Mouse (Mus musculus): ENCODE measurements at regions not wholly inside any gene's neighbourhood (a gene's known extent, or its start where the extent isn't known, plus 50 kb on each side); places are given as distances from the start of the nearest gene placed in this dataset.

- Histone ChIP-seq H3K4me3 (ENCODE audit: insufficient read depth, low read depth, low read length) (no peak overlapping the region), H3K36me3 (ENCODE audit: control insufficient read depth, insufficient read depth, low read length) (no peaks in the 10 kb centered on the region), H3K4me1 (ENCODE audit: control insufficient read depth, insufficient read depth, low read length) (no peaks in the 10 kb centered on the region; the same call in 1 of the 2 replicates), H3K79me2 (ENCODE audit: control insufficient read depth, insufficient read depth, low read length) (no peaks in the 10 kb centered on the region), H3K27me3 (ENCODE audit: control insufficient read depth, insufficient read depth, low read length) (no peaks in the 10 kb centered on the region), H3K9ac (ENCODE audit: low read depth, low read length) (no peak overlapping the region), H3K27ac (replicated peaks; ENCODE audit: insufficient read depth, low read depth, low read length) (no peak overlapping the region)
- TF ChIP-seq CTCF (IDR thresholded peaks at IDR 0.05; ENCODE audit: low read depth, low read length): no peak
- no peak for DNase-seq (ENCODE audit: extremely low read depth, low read depth, low spot score)
- WGBS: 93% methylated on average over 8 of the region's 8 CpGs
Observed at GRCm38 (mm10) chr6:50970770-50971169, 316.5 kb upstream of the Npvf start.

GRCm38 (mm10) chr6:50972268-50972667, 318.0 kb upstream of the Npvf start:
- Histone ChIP-seq H3K9ac (ENCODE audit: low read depth, low read length) (no peak overlapping the region), H3K27ac (replicated peaks; ENCODE audit: insufficient read depth, low read depth, low read length) (no peak overlapping the region), H3K36me3 (ENCODE audit: control insufficient read depth, insufficient read depth, low read length) (no peaks in the 10 kb centered on the region), H3K27me3 (ENCODE audit: control insufficient read depth, insufficient read depth, low read length) (no peaks in the 10 kb centered on the region), H3K4me3 (ENCODE audit: insufficient read depth, low read depth, low read length) (no peak overlapping the region), H3K4me1 (ENCODE audit: control insufficient read depth, insufficient read depth, low read length) (no peaks in the 10 kb centered on the region; the same call in 1 of the 2 replicates), H3K79me2 (ENCODE audit: control insufficient read depth, insufficient read depth, low read length) (no peaks in the 10 kb centered on the region)
- no peak for DNase-seq (ENCODE audit: extremely low read depth, low read depth, low spot score)
- TF ChIP-seq POLR2A (IDR thresholded peaks at IDR 0.05; ENCODE audit: extremely low read depth, insufficient read depth, low read length) (no peak), CTCF (IDR thresholded peaks at IDR 0.05; ENCODE audit: low read depth, low read length) (no peak)
- WGBS: 91% methylated on average over 4 of the region's 4 CpGs

- Histone ChIP-seq H3K27ac (replicated peaks; ENCODE audit: insufficient read depth, low read depth, low read length) (no peak overlapping the region; the same call in 1 of the 2 replicates), H3K79me2 (ENCODE audit: control insufficient read depth, insufficient read depth, low read length) (no peaks in the 10 kb centered on the region), H3K36me3 (ENCODE audit: control insufficient read depth, insufficient read depth, low read length) (no peaks in the 10 kb centered on the region), H3K4me3 (ENCODE audit: insufficient read depth, low read depth, low read length) (no peak overlapping the region), H3K27me3 (ENCODE audit: control insufficient read depth, insufficient read depth, low read length) (no peaks in the 10 kb centered on the region), H3K4me1 (ENCODE audit: control insufficient read depth, insufficient read depth, low read length) (peaks cover 1% of the 10 kb centered on the region; the same call in 1 of the 2 replicates), H3K9ac (ENCODE audit: low read depth, low read length) (no peak overlapping the region)
- DNase-seq (ENCODE audit: extremely low read depth, low read depth, low spot score): peak; percentile 34
- TF ChIP-seq CTCF (IDR thresholded peaks at IDR 0.05; ENCODE audit: low read depth, low read length): no peak
- TF ChIP-seq POLR2A (IDR thresholded peaks at IDR 0.05; ENCODE audit: extremely low read depth, insufficient read depth, low read length): no peak
- WGBS: 59% methylated on average over 2 of the region's 2 CpGs
Observed at GRCm38 (mm10) chr6:50973231-50973654, 319.0 kb upstream of the Npvf start.

GRCm38 (mm10) chr6:50973815-50974214, 319.6 kb upstream of the Npvf start:
- Histone ChIP-seq H3K79me2 (ENCODE audit: control insufficient read depth, insufficient read depth, low read length) (no peaks in the 10 kb centered on the region), H3K27ac (replicated peaks; ENCODE audit: insufficient read depth, low read depth, low read length) (no peak overlapping the region; the same call in 1 of the 2 replicates), H3K4me3 (ENCODE audit: insufficient read depth, low read depth, low read length) (no peak overlapping the region), H3K27me3 (ENCODE audit: control insufficient read depth, insufficient read depth, low read length) (no peaks in the 10 kb centered on the region), H3K36me3 (ENCODE audit: control insufficient read depth, insufficient read depth, low read length) (no peaks in the 10 kb centered on the region), H3K9ac (ENCODE audit: low read depth, low read length) (no peak overlapping the region), H3K4me1 (ENCODE audit: control insufficient read depth, insufficient read depth, low read length) (peaks cover 1% of the 10 kb centered on the region; the same call in 1 of the 2 replicates)
- TF ChIP-seq POLR2A (IDR thresholded peaks at IDR 0.05; ENCODE audit: extremely low read depth, insufficient read depth, low read length) (no peak), CTCF (IDR thresholded peaks at IDR 0.05; ENCODE audit: low read depth, low read length) (no peak)
- DNase-seq (ENCODE audit: extremely low read depth, low read depth, low spot score): peak; percentile 22

- H3K36me3 ChIP-seq (ENCODE audit: control insufficient read depth, insufficient read depth, low read length): no peaks in the 10 kb centered on the region
- H3K9ac ChIP-seq (ENCODE audit: low read depth, low read length): no peak overlapping the region
- no peaks in the 10 kb centered on the region for H3K27me3 ChIP-seq (ENCODE audit: control insufficient read depth, insufficient read depth, low read length)
- TF ChIP-seq POLR2A (IDR thresholded peaks at IDR 0.05; ENCODE audit: extremely low read depth, insufficient read depth, low read length) (no peak), CTCF (IDR thresholded peaks at IDR 0.05; ENCODE audit: low read depth, low read length) (no peak)
- DNase-seq (ENCODE audit: extremely low read depth, low read depth, low spot score): no peak
- H3K4me3 ChIP-seq (ENCODE audit: insufficient read depth, low read depth, low read length): no peak overlapping the region
- 15% methylated on average over 1 of the region's 1 CpGs for WGBS
- peaks cover 3% of the 10 kb centered on the region; the same call in 1 of the 2 replicates for H3K4me1 ChIP-seq (ENCODE audit: control insufficient read depth, insufficient read depth, low read length)
- no peak overlapping the region for H3K27ac ChIP-seq (replicated peaks; ENCODE audit: insufficient read depth, low read depth, low read length)
- no peaks in the 10 kb centered on the region for H3K79me2 ChIP-seq (ENCODE audit: control insufficient read depth, insufficient read depth, low read length)
Observed at GRCm38 (mm10) chr6:50974961-50975360, 320.7 kb upstream of the Npvf start.

GRCm38 (mm10) chr6:50976973-50977372, 322.7 kb upstream of the Npvf start:
- 65% methylated on average over 7 of the region's 7 CpGs for WGBS
- H3K9ac ChIP-seq (ENCODE audit: low read depth, low read length): no peak overlapping the region
- H3K4me1 ChIP-seq (ENCODE audit: control insufficient read depth, insufficient read depth, low read length): peaks cover 3% of the 10 kb centered on the region; the same call in 1 of the 2 replicates
- TF ChIP-seq POLR2A (IDR thresholded peaks at IDR 0.05; ENCODE audit: extremely low read depth, insufficient read depth, low read length) (no peak), CTCF (IDR thresholded peaks at IDR 0.05; ENCODE audit: low read depth, low read length) (no peak)
- H3K36me3 ChIP-seq (ENCODE audit: control insufficient read depth, insufficient read depth, low read length): no peaks in the 10 kb centered on the region
- no peaks in the 10 kb centered on the region for H3K27me3 ChIP-seq (ENCODE audit: control insufficient read depth, insufficient read depth, low read length)
- H3K4me3 ChIP-seq (ENCODE audit: insufficient read depth, low read depth, low read length): no peak overlapping the region
- no peak overlapping the region for H3K27ac ChIP-seq (replicated peaks; ENCODE audit: insufficient read depth, low read depth, low read length)
- H3K79me2 ChIP-seq (ENCODE audit: control insufficient read depth, insufficient read depth, low read length): no peaks in the 10 kb centered on the region
- no peak for DNase-seq (ENCODE audit: extremely low read depth, low read depth, low spot score)
